Mouse (Mus musculus) spleen, postnatal 10 days (tissue): ENCODE measurements around the gene Gm21954.
A peak's percentile ranks its signal among the peaks of the same experiment; 100 is the strongest.

Experiments used
- DNase-seq, 2 experiments: peaks; one replicate each; pipeline ENCODE4 v3.0.0; 2021 to 2022; ENCODE audit warnings: low spot score in 2 of 2

Gm21954 gene

DNA sequence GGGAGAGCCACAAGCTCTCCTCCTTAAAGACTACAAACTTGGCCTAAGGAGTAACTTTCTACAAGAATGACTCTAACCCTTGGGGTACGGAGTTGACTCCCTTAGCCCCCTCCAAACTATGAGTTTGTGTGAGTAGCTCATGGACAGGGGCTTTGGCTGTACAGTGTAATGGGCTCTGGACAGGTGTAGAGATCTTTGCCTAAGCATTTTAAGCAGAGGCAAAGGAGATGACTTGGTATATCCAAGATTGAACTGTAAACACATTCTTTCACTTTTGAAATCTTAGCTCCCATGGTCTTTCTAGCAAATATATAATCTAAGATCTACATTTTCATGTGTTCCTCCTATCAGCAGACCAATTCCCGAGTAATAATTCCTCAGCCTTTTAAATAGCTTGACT lies at the start of gene Gm21954:
Gene Gm21954, minus strand, starts transcription at position 101 of the 400 bp plus-strand sequence.
- DNase-seq = no peak

GRCm38 (mm10) chr3:55521776-55522175 lies 49.8 kb upstream of the Gm21954 start:
- no peak for DNase-seq

- peak in 1 of 2 experiments; percentile 48 for DNase-seq
Observed at GRCm38 (mm10) chr3:55520240-55521180, 48.5 kb upstream of the Gm21954 start.

DNA sequence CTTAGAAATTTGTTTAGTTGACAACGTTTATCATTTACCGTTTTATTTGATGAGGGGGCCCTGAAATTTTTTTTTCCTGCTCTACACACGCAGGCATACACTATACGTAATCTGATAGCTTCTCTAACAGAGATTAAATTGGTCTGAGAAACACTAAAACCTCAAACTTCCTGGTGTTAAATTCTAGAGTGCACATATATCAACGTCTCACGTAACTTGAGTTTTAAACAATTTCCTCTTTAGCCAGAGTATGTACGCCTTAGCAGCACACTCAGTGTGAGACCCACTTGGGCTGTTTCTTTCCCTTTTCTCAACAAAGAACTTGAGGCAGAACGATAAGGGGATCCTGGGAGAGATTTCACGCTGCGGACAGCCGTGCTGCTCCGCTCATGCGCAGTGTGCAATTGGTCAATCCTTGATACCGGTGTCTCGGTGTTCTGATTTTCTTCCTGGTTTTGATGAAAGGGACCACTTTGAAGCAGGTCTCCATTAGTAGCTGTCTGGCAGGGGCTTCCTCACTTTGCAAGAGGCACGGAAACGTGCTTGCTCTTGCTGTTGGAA lies 45.5 kb upstream of the Gm21954 start:
- no peak for DNase-seq

- DNase-seq = no peak
Observed at GRCm38 (mm10) chr3:55515966-55516365, 44.0 kb upstream of the Gm21954 start.

DNA sequence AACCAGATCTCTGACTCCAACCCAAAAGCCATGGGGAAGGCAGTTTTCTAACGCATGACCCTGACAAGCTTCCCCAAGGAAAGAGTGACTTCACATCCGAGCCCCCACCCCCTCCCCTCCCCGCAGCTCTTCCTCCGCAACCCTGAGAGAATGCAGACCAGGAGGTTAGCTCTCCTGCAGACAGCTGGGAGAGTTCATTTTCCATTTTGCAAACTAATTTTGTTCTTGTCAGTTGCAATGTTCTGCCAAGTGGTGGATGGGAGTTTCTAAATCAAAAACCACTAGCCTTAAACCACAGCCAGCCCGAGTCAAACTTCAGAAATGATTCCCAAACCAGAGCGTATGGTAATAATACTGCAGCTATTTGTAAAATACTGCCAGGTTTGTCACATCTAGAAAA lies 39.6 kb upstream of the Gm21954 start:
- DNase-seq = no peak

GRCm38 (mm10) chr3:55510198-55510597 lies 38.2 kb upstream of the Gm21954 start:
- DNase-seq = no peak

DNA sequence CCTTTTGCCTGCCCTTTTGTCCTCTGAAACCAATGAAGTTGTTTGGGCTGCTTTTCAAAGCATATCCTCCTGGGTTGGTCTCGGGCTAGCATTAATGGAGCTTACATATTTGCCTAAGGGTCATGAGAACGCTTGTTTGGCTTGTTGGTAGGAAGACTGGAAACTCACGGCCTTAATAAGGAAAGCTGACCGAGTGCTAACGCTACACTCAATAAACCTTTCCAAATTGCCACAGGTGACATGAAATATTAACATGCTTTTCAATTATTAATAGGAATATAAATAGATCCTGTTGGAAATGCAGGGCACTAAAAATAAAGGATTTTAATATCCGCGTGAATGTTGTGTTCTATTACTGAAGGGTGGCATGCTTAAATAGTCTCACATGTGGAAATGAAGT lies 27.3 kb upstream of the Gm21954 start:
- DNase-seq = no peak

- no peak for DNase-seq
Observed at GRCm38 (mm10) chr3:55496462-55496941, 24.5 kb upstream of the Gm21954 start.

DNA sequence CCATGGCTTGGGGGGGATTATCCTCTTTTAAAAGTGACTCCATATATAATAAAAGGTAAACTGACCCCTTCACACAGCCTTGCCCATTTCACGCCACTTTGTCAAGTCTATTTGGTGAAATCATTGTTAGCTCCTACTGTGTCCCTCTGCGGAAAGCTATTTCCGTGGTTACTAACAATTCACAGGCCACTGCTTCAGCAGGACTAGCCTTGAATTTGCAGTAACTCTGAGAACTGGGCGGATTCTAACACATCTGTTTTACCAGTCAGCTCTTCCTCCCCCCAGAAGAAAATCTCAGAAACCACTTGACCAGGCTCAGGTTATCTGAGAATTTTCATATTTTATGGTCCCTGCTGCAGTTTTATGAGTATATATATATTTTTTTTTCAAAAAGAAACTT lies 23.9 kb upstream of the Gm21954 start:
- no peak for DNase-seq

GRCm38 (mm10) chr3:55495231-55495630 lies 23.2 kb upstream of the Gm21954 start:
- no peak for DNase-seq

- no peak for DNase-seq
Observed at GRCm38 (mm10) chr3:55494348-55494747, 22.3 kb upstream of the Gm21954 start.

GRCm38 (mm10) chr3:55492021-55492420 lies 20.0 kb upstream of the Gm21954 start:
- DNase-seq = no peak

DNA sequence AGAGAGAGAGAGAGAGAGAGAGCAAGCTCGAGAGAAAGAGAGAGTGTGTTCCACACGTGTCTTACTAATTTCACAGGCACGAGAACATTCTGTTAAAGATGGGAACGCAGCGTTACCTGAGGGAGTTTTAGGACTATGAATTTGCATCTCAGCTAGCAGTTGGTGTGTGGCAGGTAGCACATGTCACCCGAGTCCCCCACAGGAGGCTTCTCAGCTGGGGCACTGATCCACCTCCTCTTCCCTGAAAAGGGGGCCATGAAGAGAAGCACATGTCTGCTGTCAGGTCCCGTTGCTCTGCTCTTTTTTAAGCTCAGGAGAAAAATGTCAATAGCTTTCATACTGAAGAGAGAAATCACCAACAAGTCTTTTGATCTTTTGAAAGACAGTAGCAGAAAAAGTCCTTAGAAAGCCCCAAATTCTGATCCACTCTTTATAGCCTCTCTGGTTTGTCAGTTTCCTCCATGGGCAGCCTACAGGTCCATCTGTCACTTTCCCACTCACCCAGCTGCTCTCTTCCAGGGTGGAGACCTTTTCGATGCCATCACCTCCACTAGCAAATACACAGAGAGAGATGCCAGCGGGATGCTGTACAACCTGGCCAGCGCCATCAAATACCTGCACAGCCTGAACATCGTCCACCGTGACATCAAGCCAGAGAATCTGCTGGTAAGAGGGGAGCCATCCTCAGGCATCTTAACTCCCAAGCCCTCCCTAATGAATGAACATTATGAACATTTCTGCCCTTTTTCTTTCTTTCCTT lies 17.4 kb upstream of the Gm21954 start:
- DNase-seq = no peak

GRCm38 (mm10) chr3:55483328-55483727 lies 11.3 kb upstream of the Gm21954 start:
- no peak for DNase-seq

- no peak for DNase-seq
Observed at GRCm38 (mm10) chr3:55481140-55481539, 9.1 kb upstream of the Gm21954 start.

DNA sequence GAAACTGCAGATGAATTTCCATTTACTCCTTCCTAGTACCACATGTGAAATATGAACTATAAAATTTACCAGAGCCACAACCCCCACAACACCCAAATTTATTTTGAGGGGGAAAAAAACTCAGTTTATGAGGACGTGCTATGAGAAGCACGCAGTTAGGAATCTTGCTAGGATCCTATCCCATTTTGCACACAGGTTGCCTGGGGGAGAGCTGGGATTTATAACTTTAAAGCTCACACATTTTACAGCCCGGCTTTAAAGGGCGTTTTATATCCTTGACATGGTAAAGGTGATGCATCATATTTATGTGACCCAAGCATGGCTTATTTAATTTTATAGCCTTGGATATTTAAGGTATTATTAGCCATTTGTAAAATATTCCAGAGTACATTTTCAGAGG lies 7.3 kb upstream of the Gm21954 start:
- no peak for DNase-seq

DNA sequence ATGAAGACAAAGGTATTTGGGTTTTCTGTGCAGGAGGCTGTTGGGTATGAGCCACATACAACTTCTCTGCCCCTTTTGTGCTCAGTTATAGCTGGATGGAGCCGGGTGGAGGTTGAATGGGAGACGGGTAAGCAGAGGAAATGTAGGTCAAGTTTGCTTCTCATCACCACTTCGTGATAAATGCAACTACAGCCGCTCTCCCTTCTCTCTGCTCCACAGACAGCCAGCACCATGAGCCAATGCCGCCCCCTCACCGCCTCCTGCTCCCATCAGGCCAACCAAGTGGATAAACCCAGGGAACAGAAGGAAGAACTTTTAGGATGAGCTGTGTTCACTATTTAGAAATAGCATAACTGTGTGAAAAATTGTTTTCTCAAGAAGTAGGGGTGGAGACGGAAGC lies 4.7 kb upstream of the Gm21954 start:
- DNase-seq = no peak

- DNase-seq = no peak
Observed at GRCm38 (mm10) chr3:55473146-55473545, 1.1 kb upstream of the Gm21954 start.

GRCm38 (mm10) chr3:55466348-55466747 lies 5.7 kb downstream of the Gm21954 start:
- no peak for DNase-seq

DNA sequence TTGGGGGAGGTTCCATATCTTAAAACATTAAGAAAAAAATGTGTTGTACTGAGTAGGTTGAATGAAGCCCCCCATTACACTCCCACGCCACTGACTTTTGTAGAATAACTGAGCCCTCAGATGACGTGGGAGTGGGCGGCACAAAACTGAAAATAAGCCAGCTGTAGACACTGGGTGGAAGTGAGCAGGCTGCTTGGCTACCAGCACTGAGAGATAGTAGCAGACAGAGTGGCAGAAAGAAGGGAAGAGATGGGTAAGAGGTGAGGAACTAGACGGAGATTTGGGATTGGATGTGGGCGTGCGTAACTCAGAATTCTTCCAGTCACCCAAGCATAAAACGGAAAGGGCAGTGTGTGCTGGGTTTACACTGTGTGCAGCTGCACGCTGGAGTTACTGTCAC lies 6.2 kb downstream of the Gm21954 start:
- DNase-seq = no peak

DNA sequence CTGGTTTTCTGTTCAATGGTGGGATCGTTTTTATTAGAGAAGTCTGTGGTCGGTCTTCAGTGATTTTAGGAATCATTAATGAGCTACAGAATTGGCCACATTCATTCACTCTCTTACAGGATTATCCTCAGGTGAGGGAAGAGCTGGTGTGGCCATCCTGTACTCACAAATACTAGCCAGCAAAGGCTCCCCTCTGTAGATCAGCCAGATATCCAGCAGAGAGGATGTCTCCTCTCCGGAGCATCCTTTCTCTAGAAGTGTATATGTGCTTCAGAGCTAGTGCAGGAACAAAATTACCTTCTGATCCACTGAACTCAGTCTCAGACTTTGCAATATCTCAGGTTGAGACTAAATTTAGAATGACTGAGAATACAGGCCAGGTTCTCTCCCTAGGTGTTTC lies 7.8 kb downstream of the Gm21954 start:
- no peak for DNase-seq
